Mouse (Mus musculus): Measurements from ENCODE around the gene Acbd6. TPM values are rescaled to one million over a fixed set of nuclear protein-coding genes. Genes with fewer than 3 reads are reported as not detected.

Acbd6 gene
- polyA plus RNA-seq, 1 experiment from 2014 or later, result 77.7 TPM

- Histone ChIP-seq H3K36me3 (no peaks in the 10 kb centered on the region), H3K27me3 (no peaks in the 10 kb centered on the region), H3K9me3 (no peaks in the 10 kb centered on the region; the same call in 1 of the 2 replicates), H3K4me1 (no peaks in the 10 kb centered on the region), H3K4me2 (no peak overlapping the region), H3K9ac (no peak overlapping the region), H3K4me3 (no peak overlapping the region), H3K27ac (no peak overlapping the region)
- WGBS, result 84% methylated on average over 5 of the region's 5 CpGs
- ATAC-seq (ENCODE audit: insufficient number of reproducible peaks, insufficient read depth, low FRiP score, low TSS enrichment, low read depth), result no peak
Measured at GRCm38 (mm10) chr1:155663994-155664393, 106.1 kb downstream of the Acbd6 start.

DNA sequence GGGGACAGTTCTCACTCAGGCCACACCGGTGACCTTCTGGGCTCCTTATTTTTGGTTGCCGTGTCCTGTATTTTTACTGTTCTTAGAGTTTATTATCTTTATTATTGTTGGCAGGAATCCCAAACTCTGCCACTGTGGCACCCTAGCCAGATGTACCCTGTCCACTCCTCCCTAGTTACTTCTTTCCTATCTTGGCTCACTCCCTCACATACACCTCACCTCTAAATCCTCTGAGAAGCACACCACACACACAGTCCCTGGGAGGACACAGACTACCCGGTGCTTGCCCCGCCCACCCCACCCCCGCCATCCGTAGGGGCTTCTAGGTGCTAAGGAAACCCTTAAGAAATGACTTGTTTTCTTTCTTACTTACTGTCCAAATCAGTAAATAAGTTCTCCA is 117.7 kb downstream of the Acbd6 start:
- 93% methylated on average over 6 of the region's 6 CpGs for WGBS
- Histone ChIP-seq H3K27me3 (no peaks in the 10 kb centered on the region), H3K9ac (no peak overlapping the region), H3K27ac (no peak overlapping the region), H3K4me2 (no peak overlapping the region), H3K36me3 (no peaks in the 10 kb centered on the region), H3K9me3 (no peaks in the 10 kb centered on the region), H3K4me1 (no peaks in the 10 kb centered on the region), H3K4me3 (no peak overlapping the region)
- no peak for ATAC-seq (ENCODE audit: insufficient number of reproducible peaks, insufficient read depth, low FRiP score, low TSS enrichment, low read depth)

DNA sequence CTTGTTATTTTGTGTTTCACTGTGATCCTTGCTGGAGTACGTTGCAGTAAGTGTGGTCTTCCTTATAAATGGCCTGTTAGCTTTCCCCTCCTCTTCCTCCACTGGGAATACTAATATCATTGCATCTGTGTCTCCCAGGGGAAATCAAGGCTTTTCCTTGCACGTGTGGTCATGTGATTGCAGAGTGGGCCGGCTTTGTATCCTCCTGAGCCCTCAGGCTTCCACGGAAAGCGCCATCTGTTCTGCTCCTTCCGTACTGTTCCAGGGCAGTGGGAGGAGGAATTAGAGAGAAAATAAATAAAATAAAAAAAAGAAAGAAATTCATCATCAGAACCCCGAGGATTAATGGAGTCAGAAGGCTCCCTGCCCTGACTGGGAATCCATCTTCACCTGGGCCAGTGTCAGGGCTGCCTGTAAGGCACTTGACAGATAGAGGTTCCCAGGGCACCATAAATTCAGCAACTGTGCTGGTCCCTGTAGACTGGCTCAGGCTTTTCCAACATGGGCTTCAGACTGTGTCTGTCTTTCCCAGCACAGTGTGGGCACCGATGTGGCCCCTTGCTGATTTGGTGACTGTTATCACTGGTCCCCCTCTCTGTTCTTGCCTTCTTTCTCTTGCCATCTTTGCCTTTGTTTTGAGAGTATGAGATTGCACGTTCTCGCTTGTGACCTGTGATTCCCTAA is 123.3 kb downstream of the Acbd6 start:
- H3K36me3 ChIP-seq, result no peaks in the 10 kb centered on the region
- no peak overlapping the region for H3K4me2 ChIP-seq
- WGBS, result 58% methylated on average over 10 of the region's 10 CpGs
- H3K4me1 ChIP-seq, result peaks cover 4% of the 10 kb centered on the region; the same call in 1 of the 2 replicates
- H3K4me3 ChIP-seq, result no peak overlapping the region
- H3K9ac ChIP-seq, result no peak overlapping the region
- H3K9me3 ChIP-seq, result no peaks in the 10 kb centered on the region
- H3K27ac ChIP-seq, result no peak overlapping the region
- no peaks in the 10 kb centered on the region for H3K27me3 ChIP-seq
- ATAC-seq (ENCODE audit: insufficient number of reproducible peaks, insufficient read depth, low FRiP score, low TSS enrichment, low read depth), result no peak

DNA sequence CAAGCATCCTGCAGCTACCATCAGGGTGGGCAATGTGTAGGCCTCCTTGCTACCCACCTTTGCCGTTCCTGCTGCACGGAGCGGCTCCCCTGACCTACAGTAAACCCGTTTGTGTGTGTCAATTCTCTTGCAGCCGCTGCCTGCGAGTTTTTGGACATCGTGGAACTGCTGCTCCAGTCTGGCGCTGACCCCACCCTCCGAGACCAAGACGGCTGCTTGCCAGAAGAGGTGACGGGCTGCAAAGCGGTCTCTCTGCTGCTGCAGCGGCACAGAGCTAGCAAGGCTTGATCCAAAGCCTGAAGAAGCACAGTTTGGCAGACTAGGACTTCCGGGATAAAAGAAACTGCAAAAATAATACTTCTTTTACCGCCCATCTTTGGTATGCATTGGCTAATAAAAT is 128.9 kb downstream of the Acbd6 start:
- Histone ChIP-seq H3K27ac (no peak overlapping the region), H3K4me3 (no peak overlapping the region), H3K4me1 (peaks cover 3% of the 10 kb centered on the region; the same call in 1 of the 2 replicates), H3K9me3 (no peaks in the 10 kb centered on the region), H3K36me3 (no peaks in the 10 kb centered on the region), H3K9ac (no peak overlapping the region), H3K27me3 (no peaks in the 10 kb centered on the region), H3K4me2 (no peak overlapping the region)
- WGBS, result 76% methylated on average over 15 of the region's 15 CpGs
- ATAC-seq (ENCODE audit: insufficient number of reproducible peaks, insufficient read depth, low FRiP score, low TSS enrichment, low read depth), result no peak

DNA sequence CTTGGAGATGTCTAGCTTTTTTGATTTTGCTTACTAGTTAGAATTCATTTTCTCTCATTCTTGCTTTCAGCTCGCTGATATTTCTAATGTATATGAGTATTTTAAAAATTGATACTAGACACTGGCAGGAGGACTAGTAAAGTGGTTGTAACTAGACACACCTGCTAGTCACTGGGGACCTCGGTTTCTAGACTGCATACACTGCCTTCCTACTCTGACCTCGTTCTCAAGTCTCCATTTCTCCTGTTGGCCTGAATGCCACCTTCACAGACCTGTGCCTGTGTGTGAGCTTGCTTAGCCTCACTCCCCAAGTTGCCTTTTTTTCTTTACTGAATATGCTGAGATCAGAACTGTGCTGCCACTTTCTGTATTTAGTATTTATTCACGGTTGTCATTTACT is 131.2 kb downstream of the Acbd6 start:
- Histone ChIP-seq H3K27ac (no peak overlapping the region), H3K4me1 (peaks cover 6% of the 10 kb centered on the region; the same call in 1 of the 2 replicates), H3K4me2 (no peak overlapping the region), H3K4me3 (no peak overlapping the region), H3K36me3 (no peaks in the 10 kb centered on the region), H3K9me3 (no peaks in the 10 kb centered on the region), H3K27me3 (no peaks in the 10 kb centered on the region), H3K9ac (no peak overlapping the region)
- no peak for ATAC-seq (ENCODE audit: insufficient number of reproducible peaks, insufficient read depth, low FRiP score, low TSS enrichment, low read depth)
- 82% methylated on average over 4 of the region's 4 CpGs for WGBS

- Histone ChIP-seq H3K9ac (no peak overlapping the region), H3K27ac (no peak overlapping the region), H3K4me2 (no peak overlapping the region), H3K4me3 (no peak overlapping the region), H3K27me3 (no peaks in the 10 kb centered on the region), H3K36me3 (no peaks in the 10 kb centered on the region), H3K9me3 (no peaks in the 10 kb centered on the region), H3K4me1 (peaks cover 6% of the 10 kb centered on the region; the same call in 1 of the 2 replicates)
- 89% methylated on average over 5 of the region's 5 CpGs for WGBS
- ATAC-seq (ENCODE audit: insufficient number of reproducible peaks, insufficient read depth, low FRiP score, low TSS enrichment, low read depth), result no peak
Measured at GRCm38 (mm10) chr1:155689558-155689957, 131.6 kb downstream of the Acbd6 start.

GRCm38 (mm10) chr1:155692230-155692629 is 134.3 kb downstream of the Acbd6 start:
- WGBS, result 92% methylated on average over 6 of the region's 6 CpGs
- no peaks in the 10 kb centered on the region for H3K36me3 ChIP-seq
- no peak for ATAC-seq (ENCODE audit: insufficient number of reproducible peaks, insufficient read depth, low FRiP score, low TSS enrichment, low read depth)
- H3K9ac ChIP-seq, result 0 out of 2 replicates have a peak overlapping the region, but pooled peaks have one; percentile 6
- no peak overlapping the region for H3K4me2 ChIP-seq
- H3K27ac ChIP-seq, result no peak overlapping the region
- H3K4me3 ChIP-seq, result no peak overlapping the region
- 0 out of 2 replicates have a peak, but pooled peaks cover 3% of the 10 kb centered on the region for H3K4me1 ChIP-seq
- no peaks in the 10 kb centered on the region for H3K9me3 ChIP-seq
- H3K27me3 ChIP-seq, result no peaks in the 10 kb centered on the region

DNA sequence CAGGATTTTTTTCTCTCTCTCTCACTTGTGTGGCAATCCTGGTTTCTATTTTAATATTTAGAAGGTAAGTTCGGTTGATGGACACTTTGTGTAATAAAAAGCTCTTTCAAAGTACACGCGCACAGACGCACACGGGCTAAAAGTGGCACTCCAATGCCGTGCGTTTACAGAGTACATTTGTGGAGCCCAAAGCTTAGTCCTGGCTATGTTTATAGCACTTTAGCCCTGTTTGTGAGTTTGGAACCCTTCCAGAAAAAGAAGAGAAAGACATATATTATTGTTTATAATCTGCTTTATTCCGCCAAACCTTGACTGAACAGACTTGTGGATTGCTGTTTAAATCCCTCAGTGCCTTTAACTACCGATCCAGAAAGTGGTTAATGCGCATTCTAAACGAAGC is 135.1 kb downstream of the Acbd6 start:
- Histone ChIP-seq H3K27me3 (no peaks in the 10 kb centered on the region), H3K9me3 (no peaks in the 10 kb centered on the region), H3K4me2 (no peak overlapping the region), H3K36me3 (no peaks in the 10 kb centered on the region), H3K4me1 (0 out of 2 replicates have a peak, but pooled peaks cover 3% of the 10 kb centered on the region), H3K4me3 (no peak overlapping the region), H3K9ac (no peak overlapping the region), H3K27ac (no peak overlapping the region)
- no peak for ATAC-seq (ENCODE audit: insufficient number of reproducible peaks, insufficient read depth, low FRiP score, low TSS enrichment, low read depth)
- WGBS, result 68% methylated on average over 11 of the region's 11 CpGs

GRCm38 (mm10) chr1:155693443-155693842 is 135.5 kb downstream of the Acbd6 start:
- WGBS, result 60% methylated on average over 5 of the region's 5 CpGs
- no peak overlapping the region for H3K4me3 ChIP-seq
- no peak overlapping the region for H3K9ac ChIP-seq
- no peaks in the 10 kb centered on the region for H3K36me3 ChIP-seq
- no peaks in the 10 kb centered on the region for H3K27me3 ChIP-seq
- no peak overlapping the region for H3K4me2 ChIP-seq
- H3K4me1 ChIP-seq, result 0 out of 2 replicates have a peak, but pooled peaks cover 3% of the 10 kb centered on the region
- H3K9me3 ChIP-seq, result no peaks in the 10 kb centered on the region
- no peak overlapping the region for H3K27ac ChIP-seq
- no peak for ATAC-seq (ENCODE audit: insufficient number of reproducible peaks, insufficient read depth, low FRiP score, low TSS enrichment, low read depth)

GRCm38 (mm10) chr1:155698373-155699159 is 140.6 kb downstream of the Acbd6 start:
- 62% methylated on average over 17 of the region's 17 CpGs for whole genome bisulfite sequencing
- ATAC-seq (ENCODE audit: insufficient number of reproducible peaks, insufficient read depth, low FRiP score, low TSS enrichment, low read depth), result no peak
- Histone ChIP-seq H3K27me3 (no peaks in the 10 kb centered on the region), H3K27ac (no peak overlapping the region), H3K4me1 (no peaks in the 10 kb centered on the region), H3K4me3 (no peak overlapping the region), H3K4me2 (no peak overlapping the region), H3K9ac (no peak overlapping the region), H3K36me3 (no peaks in the 10 kb centered on the region), H3K9me3 (no peaks in the 10 kb centered on the region)

DNA sequence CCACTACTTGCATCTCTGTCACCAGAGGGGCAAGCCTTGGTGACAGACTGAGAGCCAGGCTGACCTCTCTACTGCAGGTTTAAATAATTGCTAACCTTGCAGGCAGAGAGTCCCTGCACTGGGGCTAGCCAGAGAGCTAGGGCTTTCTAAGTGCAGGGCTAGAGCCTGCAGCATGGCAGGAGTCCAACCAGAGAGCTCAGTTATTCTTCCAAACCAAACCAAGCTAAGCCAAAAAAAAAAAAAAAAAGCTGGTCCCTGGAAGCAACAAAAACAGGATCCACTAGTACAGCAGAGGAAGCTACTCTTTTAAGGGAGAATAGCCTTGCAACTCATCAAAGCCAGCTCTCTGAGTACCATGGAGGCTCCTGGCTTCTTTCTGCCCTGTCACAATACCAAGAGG is 143.0 kb downstream of the Acbd6 start:
- ATAC-seq (ENCODE audit: insufficient number of reproducible peaks, insufficient read depth, low FRiP score, low TSS enrichment, low read depth), result no peak
- Histone ChIP-seq H3K9ac (no peak overlapping the region), H3K36me3 (no peaks in the 10 kb centered on the region), H3K4me1 (no peaks in the 10 kb centered on the region), H3K9me3 (no peaks in the 10 kb centered on the region), H3K27ac (no peak overlapping the region), H3K4me3 (no peak overlapping the region), H3K27me3 (no peaks in the 10 kb centered on the region), H3K4me2 (no peak overlapping the region)

DNA sequence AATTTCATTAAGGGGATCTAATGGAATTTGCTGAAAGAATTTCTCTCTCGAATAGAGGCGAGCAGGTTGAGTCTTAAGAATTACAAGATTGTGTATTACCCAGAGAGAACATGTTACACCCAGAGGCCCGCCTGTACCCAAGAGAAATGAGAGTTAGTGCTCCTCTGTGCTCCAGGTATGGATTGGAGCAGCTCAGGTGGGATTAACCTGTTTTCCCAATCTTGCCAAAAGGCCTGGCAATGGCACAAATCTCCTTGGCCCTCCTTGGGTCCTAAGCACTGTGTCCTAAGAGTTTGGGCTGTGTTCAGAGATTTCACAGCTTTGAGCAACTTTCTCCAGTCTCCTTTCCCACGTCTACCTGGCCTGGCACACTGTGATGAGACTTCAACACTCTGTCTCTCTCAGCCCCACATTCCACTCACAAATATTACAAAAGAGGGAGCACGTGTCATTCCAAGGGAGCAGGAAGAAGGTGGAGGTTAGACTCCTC is 145.3 kb downstream of the Acbd6 start:
- H3K27me3 ChIP-seq, result no peaks in the 10 kb centered on the region
- H3K27ac ChIP-seq, result no peak overlapping the region
- no peaks in the 10 kb centered on the region for H3K4me1 ChIP-seq
- no peak overlapping the region for H3K4me3 ChIP-seq
- ATAC-seq (ENCODE audit: insufficient number of reproducible peaks, insufficient read depth, low FRiP score, low TSS enrichment, low read depth), result no peak
- H3K9me3 ChIP-seq, result no peaks in the 10 kb centered on the region
- no peak overlapping the region for H3K4me2 ChIP-seq
- 80% methylated on average over 5 of the region's 5 CpGs for WGBS
- H3K9ac ChIP-seq, result no peak overlapping the region
- H3K36me3 ChIP-seq, result no peaks in the 10 kb centered on the region

Data from embryonic facial prominence, embryonic 13.5 days (tissue).